Mouse (Mus musculus): ENCODE data around the gene 1810013L24Rik. TPM values are rescaled to one million over a fixed set of nuclear protein-coding genes. Genes with fewer than 3 reads are reported as not detected.

Gene 1810013L24Rik
- polyA plus RNA-seq, 1 experiment from 2014 or later = 12.5 TPM

DNA sequence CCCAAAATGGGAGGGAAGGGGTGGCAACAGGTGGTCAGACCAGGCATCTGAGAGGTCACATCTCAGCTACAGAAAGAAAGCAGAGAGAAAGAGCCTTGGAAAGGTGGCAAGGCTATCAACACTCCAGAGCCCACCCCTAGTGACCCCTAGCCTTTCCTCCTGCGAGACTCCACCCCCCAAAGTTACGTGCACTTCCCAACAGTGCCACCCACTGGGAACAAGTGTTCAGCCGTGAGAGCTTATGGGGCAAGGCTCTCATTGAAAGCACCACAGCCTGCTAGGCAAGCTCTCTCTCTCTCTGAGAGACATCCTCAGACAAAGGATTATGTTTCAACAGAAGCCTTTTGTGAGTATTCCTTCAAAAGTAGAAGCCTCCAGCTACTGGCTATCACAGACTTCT is 34.9 kb upstream of the 1810013L24Rik start:
- no peak overlapping the region for H3K4me2 ChIP-seq
- H3K36me3 ChIP-seq (ENCODE audit: control insufficient read depth, insufficient read depth, low read length) = no peaks in the 10 kb centered on the region
- ATAC-seq (replicated peaks; ENCODE audit: low FRiP score) = no peak; the same call in 1 of the 2 replicates
- 0 out of 2 replicates have a peak, but pooled peaks cover 2% of the 10 kb centered on the region for H3K9me3 ChIP-seq (ENCODE audit: control insufficient read depth, low read length)
- no peak for DNase-seq (ENCODE audit: low spot score)
- no peak overlapping the region for H3K9ac ChIP-seq (ENCODE audit: low read depth, low read length)
- H3K27ac ChIP-seq (ENCODE audit: low read depth, low read length) = no peak overlapping the region
- no peaks in the 10 kb centered on the region for H3K27me3 ChIP-seq (replicated peaks; ENCODE audit: control insufficient read depth, insufficient read depth, low read length)
- H3K4me3 ChIP-seq (ENCODE audit: low read depth, low read length) = no peak overlapping the region
- no peaks in the 10 kb centered on the region for H3K4me1 ChIP-seq (replicated peaks; ENCODE audit: control insufficient read depth, insufficient read depth, low read length)
- 9% methylated on average over 3 of the region's 3 CpGs for WGBS

DNA sequence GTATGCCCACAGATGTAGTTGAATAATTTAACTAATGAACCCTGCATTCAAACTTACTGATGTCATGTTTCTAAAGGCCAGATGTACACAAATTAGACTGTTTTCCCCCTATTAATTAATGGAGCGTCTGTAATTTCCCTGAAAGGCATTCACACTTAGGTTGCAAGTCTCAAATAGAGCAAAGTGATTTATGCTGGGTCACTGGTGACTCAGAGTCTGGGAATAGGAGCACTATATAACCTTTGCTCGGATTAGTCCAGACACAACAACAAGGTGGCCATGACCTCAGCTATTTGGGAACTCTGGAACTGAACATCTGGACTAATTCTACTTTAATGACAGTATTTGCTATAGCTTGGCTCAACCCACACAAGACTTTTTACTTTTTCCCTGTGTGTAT is 34.0 kb upstream of the 1810013L24Rik start:
- Histone ChIP-seq H3K4me2 (no peak overlapping the region), H3K4me3 (ENCODE audit: low read depth, low read length) (no peak overlapping the region), H3K4me1 (replicated peaks; ENCODE audit: control insufficient read depth, insufficient read depth, low read length) (no peaks in the 10 kb centered on the region), H3K36me3 (ENCODE audit: control insufficient read depth, insufficient read depth, low read length) (no peaks in the 10 kb centered on the region), H3K27ac (ENCODE audit: low read depth, low read length) (no peak overlapping the region), H3K9me3 (ENCODE audit: control insufficient read depth, low read length) (peaks cover 7% of the 10 kb centered on the region; the same call in 1 of the 2 replicates), H3K27me3 (replicated peaks; ENCODE audit: control insufficient read depth, insufficient read depth, low read length) (no peaks in the 10 kb centered on the region), H3K9ac (ENCODE audit: low read depth, low read length) (no peak overlapping the region)
- DNase-seq (ENCODE audit: low spot score) (no peak), ATAC-seq (replicated peaks; ENCODE audit: low FRiP score) (no peak)
- WGBS = 72% methylated on average over 2 of the region's 2 CpGs

DNA sequence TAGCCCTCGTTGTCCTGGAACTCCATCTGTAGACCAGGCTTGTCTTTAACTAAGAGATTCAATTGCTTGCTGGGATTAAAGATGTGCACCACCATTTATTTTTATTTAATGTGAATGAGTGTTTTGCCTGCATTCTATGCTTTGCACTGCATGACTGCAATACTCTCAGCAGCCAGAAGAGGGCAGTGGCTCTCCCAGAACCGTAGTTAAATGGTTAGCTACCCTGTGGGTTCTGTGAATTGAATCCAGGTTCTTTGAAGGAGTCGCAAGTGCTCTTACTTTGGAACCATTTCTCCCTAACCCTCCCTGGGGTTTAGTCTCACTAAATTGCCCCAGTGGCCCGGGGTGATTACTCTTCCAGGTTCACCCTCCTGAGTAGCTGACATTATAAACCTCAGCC is 23.2 kb upstream of the 1810013L24Rik start:
- DNase-seq (ENCODE audit: low spot score) (no peak), ATAC-seq (replicated peaks; ENCODE audit: low FRiP score) (no peak)
- no peaks in the 10 kb centered on the region for H3K27me3 ChIP-seq (replicated peaks; ENCODE audit: control insufficient read depth, insufficient read depth, low read length)
- no peaks in the 10 kb centered on the region for H3K36me3 ChIP-seq (ENCODE audit: control insufficient read depth, insufficient read depth, low read length)
- H3K27ac ChIP-seq (ENCODE audit: low read depth, low read length) = no peak overlapping the region
- no peaks in the 10 kb centered on the region for H3K4me1 ChIP-seq (replicated peaks; ENCODE audit: control insufficient read depth, insufficient read depth, low read length)
- no peaks in the 10 kb centered on the region for H3K9me3 ChIP-seq (ENCODE audit: control insufficient read depth, low read length)
- WGBS = 15% methylated on average over 4 of the region's 4 CpGs
- no peak overlapping the region for H3K4me2 ChIP-seq
- H3K4me3 ChIP-seq (ENCODE audit: low read depth, low read length) = no peak overlapping the region
- H3K9ac ChIP-seq (ENCODE audit: low read depth, low read length) = no peak overlapping the region

DNA sequence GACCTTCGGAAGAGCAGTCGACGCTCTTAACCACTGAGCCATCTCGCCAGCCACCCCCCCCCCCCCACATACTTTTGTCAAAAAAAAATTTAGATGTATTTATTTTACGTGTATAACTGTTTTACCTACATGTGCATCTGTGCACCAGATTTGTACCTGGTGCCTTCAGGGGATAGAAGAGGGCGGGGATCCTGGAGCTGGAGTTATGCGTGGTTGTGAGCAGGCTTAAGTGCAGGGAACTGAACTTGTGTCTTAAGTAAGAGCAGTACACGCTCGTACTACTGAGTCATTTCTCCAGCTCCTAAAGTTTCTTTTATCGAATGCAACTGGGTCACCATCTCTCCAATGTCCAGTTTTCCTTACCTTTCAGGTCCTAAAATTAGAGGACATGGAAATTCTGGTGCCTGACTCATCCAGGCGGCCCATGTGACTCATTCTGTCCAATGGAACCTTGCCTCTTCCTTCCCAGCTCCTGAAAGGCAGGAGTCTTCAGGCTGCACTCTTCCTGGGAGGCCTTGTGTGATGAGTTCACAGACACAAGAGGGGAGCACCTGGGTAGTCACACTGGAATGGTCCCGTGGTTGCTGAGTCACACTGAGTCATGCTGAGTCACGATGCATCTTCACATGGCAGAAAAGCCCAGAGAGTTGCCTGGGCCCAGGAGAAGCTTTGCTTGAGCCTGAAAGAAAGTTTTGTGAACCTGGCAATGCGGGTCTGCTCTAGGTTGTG is 19.3 kb upstream of the 1810013L24Rik start:
- H3K27ac ChIP-seq (ENCODE audit: low read depth, low read length) = peak overlapping the region; percentile 38; the same call in 1 of the 2 replicates
- no peaks in the 10 kb centered on the region for H3K4me1 ChIP-seq (replicated peaks; ENCODE audit: control insufficient read depth, insufficient read depth, low read length)
- no peak overlapping the region for H3K4me3 ChIP-seq (ENCODE audit: low read depth, low read length)
- no peaks in the 10 kb centered on the region for H3K36me3 ChIP-seq (ENCODE audit: control insufficient read depth, insufficient read depth, low read length)
- H3K27me3 ChIP-seq (replicated peaks; ENCODE audit: control insufficient read depth, insufficient read depth, low read length) = no peaks in the 10 kb centered on the region
- H3K9ac ChIP-seq (ENCODE audit: low read depth, low read length) = peak overlapping the region; percentile 30; the same call in 1 of the 2 replicates
- ATAC-seq (replicated peaks; ENCODE audit: low FRiP score) = peak; percentile 89
- no peak for DNase-seq (ENCODE audit: low spot score)
- WGBS = 82% methylated on average over 14 of the region's 14 CpGs
- peak overlapping the region; percentile 33; the same call in 1 of the 2 replicates for H3K4me2 ChIP-seq
- no peaks in the 10 kb centered on the region for H3K9me3 ChIP-seq (ENCODE audit: control insufficient read depth, low read length)

DNA sequence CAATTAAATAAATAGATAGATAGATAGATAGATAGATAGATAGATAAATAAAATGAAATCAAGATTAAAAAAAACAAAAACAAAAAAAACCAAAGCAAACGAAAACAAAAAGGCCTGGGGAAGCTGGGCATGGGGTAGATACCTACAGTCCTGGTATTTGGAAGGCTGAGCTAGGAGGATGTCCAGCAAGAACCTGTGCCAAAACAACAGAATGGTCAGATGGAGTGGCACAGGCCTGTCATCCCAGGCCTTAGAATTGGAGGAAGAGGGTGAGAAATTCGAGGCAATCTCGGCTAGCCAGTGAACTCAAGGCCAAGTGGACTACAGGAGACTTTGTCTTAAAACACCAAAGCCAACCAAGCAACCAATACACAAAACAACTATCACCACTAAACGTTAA is 12.0 kb upstream of the 1810013L24Rik start:
- Histone ChIP-seq H3K4me3 (ENCODE audit: low read depth, low read length) (no peak overlapping the region), H3K9ac (ENCODE audit: low read depth, low read length) (no peak overlapping the region), H3K4me1 (replicated peaks; ENCODE audit: control insufficient read depth, insufficient read depth, low read length) (no peaks in the 10 kb centered on the region), H3K4me2 (no peak overlapping the region), H3K27ac (ENCODE audit: low read depth, low read length) (no peak overlapping the region), H3K9me3 (ENCODE audit: control insufficient read depth, low read length) (no peaks in the 10 kb centered on the region), H3K36me3 (ENCODE audit: control insufficient read depth, insufficient read depth, low read length) (no peaks in the 10 kb centered on the region), H3K27me3 (replicated peaks; ENCODE audit: control insufficient read depth, insufficient read depth, low read length) (no peaks in the 10 kb centered on the region)
- no peak for DNase-seq (ENCODE audit: low spot score)
- ATAC-seq (replicated peaks; ENCODE audit: low FRiP score) = no peak
- 68% methylated on average over 4 of the region's 4 CpGs for WGBS

DNA sequence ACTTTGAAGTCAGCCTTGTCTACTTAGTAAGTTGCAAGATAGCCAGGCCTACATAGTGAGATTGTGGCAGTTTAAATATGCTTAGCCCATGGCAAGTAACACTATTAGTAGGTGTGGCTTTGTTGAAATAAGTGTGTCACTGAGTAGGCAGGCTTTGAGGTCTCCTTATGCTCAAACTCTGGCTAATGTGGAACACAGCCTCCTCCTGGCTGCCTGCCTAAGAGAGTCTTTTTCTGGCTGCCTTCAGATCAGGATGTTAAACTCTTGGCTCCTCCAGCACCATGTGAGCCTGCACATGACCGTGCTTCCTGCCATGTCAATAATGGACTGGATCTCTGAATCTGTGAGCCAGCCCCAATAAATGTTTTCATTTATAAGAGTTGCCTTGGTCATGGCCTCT is 8.5 kb upstream of the 1810013L24Rik start:
- no peaks in the 10 kb centered on the region for H3K4me1 ChIP-seq (replicated peaks; ENCODE audit: control insufficient read depth, insufficient read depth, low read length)
- ATAC-seq (replicated peaks; ENCODE audit: low FRiP score) (no peak), DNase-seq (ENCODE audit: low spot score) (no peak)
- no peaks in the 10 kb centered on the region for H3K9me3 ChIP-seq (ENCODE audit: control insufficient read depth, low read length)
- no peak overlapping the region for H3K9ac ChIP-seq (ENCODE audit: low read depth, low read length)
- no peak overlapping the region for H3K27ac ChIP-seq (ENCODE audit: low read depth, low read length)
- H3K4me2 ChIP-seq = no peak overlapping the region
- H3K4me3 ChIP-seq (ENCODE audit: low read depth, low read length) = no peak overlapping the region
- WGBS = 86% methylated on average over 1 of the region's 1 CpGs
- no peaks in the 10 kb centered on the region for H3K36me3 ChIP-seq (ENCODE audit: control insufficient read depth, insufficient read depth, low read length)
- H3K27me3 ChIP-seq (replicated peaks; ENCODE audit: control insufficient read depth, insufficient read depth, low read length) = no peaks in the 10 kb centered on the region

DNA sequence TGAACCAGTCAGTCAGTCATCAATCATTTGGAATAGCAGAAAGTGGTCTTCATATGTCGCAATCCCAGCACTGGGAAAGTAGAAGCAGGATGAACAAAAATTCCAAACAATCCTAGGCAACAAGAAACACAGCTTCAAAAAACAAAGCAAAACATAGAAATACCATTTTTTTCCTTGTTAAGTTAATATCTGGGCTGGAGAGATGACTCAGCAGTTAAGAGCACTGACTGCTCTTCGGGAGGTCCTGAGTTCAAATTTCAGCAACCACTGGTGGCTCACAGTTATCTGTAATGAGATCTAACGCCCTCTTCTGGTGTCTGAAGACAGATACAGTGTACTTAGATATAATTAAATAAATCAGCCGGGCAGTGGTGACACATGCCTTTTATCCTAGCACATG is 7.3 kb upstream of the 1810013L24Rik start:
- H3K27me3 ChIP-seq (replicated peaks; ENCODE audit: control insufficient read depth, insufficient read depth, low read length) = no peaks in the 10 kb centered on the region
- ATAC-seq (replicated peaks; ENCODE audit: low FRiP score) (no peak), DNase-seq (ENCODE audit: low spot score) (no peak)
- no peak overlapping the region for H3K4me3 ChIP-seq (ENCODE audit: low read depth, low read length)
- H3K27ac ChIP-seq (ENCODE audit: low read depth, low read length) = no peak overlapping the region
- no peaks in the 10 kb centered on the region for H3K9me3 ChIP-seq (ENCODE audit: control insufficient read depth, low read length)
- no peak overlapping the region for H3K9ac ChIP-seq (ENCODE audit: low read depth, low read length)
- no peaks in the 10 kb centered on the region for H3K36me3 ChIP-seq (ENCODE audit: control insufficient read depth, insufficient read depth, low read length)
- H3K4me1 ChIP-seq (replicated peaks; ENCODE audit: control insufficient read depth, insufficient read depth, low read length) = no peaks in the 10 kb centered on the region
- H3K4me2 ChIP-seq = no peak overlapping the region
- WGBS = 80% methylated on average over 4 of the region's 4 CpGs

DNA sequence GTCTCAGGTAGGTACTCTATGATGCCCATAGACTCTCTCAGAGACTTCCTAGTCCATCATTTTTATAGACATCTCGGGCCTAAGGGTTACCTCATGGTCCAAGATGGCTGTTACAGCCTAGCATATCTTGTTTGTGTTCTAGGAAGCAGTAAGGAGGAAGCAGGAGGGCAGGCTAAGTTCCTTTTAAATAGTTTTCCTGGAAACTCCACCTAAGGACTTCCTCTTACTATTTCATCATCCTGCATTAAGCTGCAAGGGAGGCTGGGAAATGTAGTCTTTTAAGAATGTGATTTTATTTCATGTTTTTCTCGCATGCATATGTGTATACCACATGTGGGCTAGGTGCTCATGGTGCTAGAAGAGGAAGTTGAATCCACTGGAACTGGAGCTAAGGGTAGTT is 6.2 kb upstream of the 1810013L24Rik start:
- H3K27ac ChIP-seq (ENCODE audit: low read depth, low read length) = peak overlapping the region; percentile 28; the same call in 1 of the 2 replicates
- WGBS = 59% methylated on average over 2 of the region's 2 CpGs
- H3K36me3 ChIP-seq (ENCODE audit: control insufficient read depth, insufficient read depth, low read length) = no peaks in the 10 kb centered on the region
- DNase-seq (ENCODE audit: low spot score) = no peak
- H3K27me3 ChIP-seq (replicated peaks; ENCODE audit: control insufficient read depth, insufficient read depth, low read length) = no peaks in the 10 kb centered on the region
- peak; percentile 76 for ATAC-seq (replicated peaks; ENCODE audit: low FRiP score)
- H3K4me2 ChIP-seq = no peak overlapping the region
- no peaks in the 10 kb centered on the region for H3K4me1 ChIP-seq (replicated peaks; ENCODE audit: control insufficient read depth, insufficient read depth, low read length)
- no peaks in the 10 kb centered on the region for H3K9me3 ChIP-seq (ENCODE audit: control insufficient read depth, low read length)
- H3K9ac ChIP-seq (ENCODE audit: low read depth, low read length) = no peak overlapping the region
- H3K4me3 ChIP-seq (ENCODE audit: low read depth, low read length) = no peak overlapping the region

DNA sequence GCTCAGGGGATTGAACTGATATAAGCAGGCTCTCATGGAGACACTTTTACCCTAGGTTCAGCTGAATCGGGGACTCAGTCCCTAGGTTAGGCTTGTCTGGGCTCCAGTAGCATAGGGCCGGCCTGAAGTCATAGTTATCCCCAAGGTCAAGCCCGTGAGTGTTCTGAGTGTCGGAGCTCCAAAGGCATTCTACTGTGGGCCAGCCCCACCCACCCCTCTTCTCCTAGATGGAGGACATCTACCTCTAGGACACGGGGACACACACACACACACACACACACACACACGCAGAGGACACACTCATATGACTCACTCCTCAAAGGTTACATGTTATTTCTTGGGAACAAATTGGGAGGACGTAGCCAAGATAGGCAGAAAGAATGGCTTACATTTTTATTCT is 2.5 kb upstream of the 1810013L24Rik start:
- no peaks in the 10 kb centered on the region for H3K9me3 ChIP-seq (ENCODE audit: control insufficient read depth, low read length)
- no peak for ATAC-seq (replicated peaks; ENCODE audit: low FRiP score)

More for the DNA sequence above, 2.5 kb upstream of the 1810013L24Rik start:
- WGBS = 86% methylated on average over 7 of the region's 7 CpGs
- Histone ChIP-seq H3K4me1 (replicated peaks; ENCODE audit: control insufficient read depth, insufficient read depth, low read length) (peaks cover 6% of the 10 kb centered on the region), H3K4me3 (ENCODE audit: low read depth, low read length) (no peak overlapping the region), H3K36me3 (ENCODE audit: control insufficient read depth, insufficient read depth, low read length) (peaks cover 4% of the 10 kb centered on the region; the same call in 1 of the 2 replicates), H3K4me2 (no peak overlapping the region), H3K9ac (ENCODE audit: low read depth, low read length) (no peak overlapping the region), H3K27me3 (replicated peaks; ENCODE audit: control insufficient read depth, insufficient read depth, low read length) (no peaks in the 10 kb centered on the region), H3K27ac (ENCODE audit: low read depth, low read length) (peak overlapping the region; percentile 21; the same call in 1 of the 2 replicates)
- DNase-seq (ENCODE audit: low spot score) = no peak
